Mouse (Mus musculus) embryonic facial prominence, embryonic 13.5 days (tissue): ENCODE data around the gene Rab40b. TPM values are rescaled to one million over a fixed set of nuclear protein-coding genes. Genes with fewer than 3 reads are reported as not detected.
"Not testable (repeated sequence)": the region's sequence is repeated elsewhere in the genome, so short reads cannot be mapped to it uniquely, and the experiment has no call there.

Source experiments
- ATAC-seq: fragments of 200-750 bp; cut with Nextera tagmentation; 2 replicates; pipeline ENCODE4 v1.8.0; 2017; ENCODE audit warnings: low read depth; ENCODE audit not compliant: insufficient number of reproducible peaks, insufficient read depth, low FRiP score, low TSS enrichment
- H3K27ac ChIP-seq: fragments of 300-500 bp; sonication (generic); 2 replicates; pipeline ENCODE4 v1.5.1; 2015; ENCODE audit warnings: moderate library complexity, mild to moderate bottlenecking, inconsistent platforms
- H3K27me3 ChIP-seq: fragments of 300-500 bp; sonication (generic); 2 replicates; pipeline ENCODE4 v1.6.1; 2015; ENCODE audit warnings: mild to moderate bottlenecking, inconsistent platforms
- H3K36me3 ChIP-seq: fragments of 300-500 bp; sonication (generic); 2 replicates; pipeline ENCODE4 v1.6.1; 2015; ENCODE audit warnings: mild to moderate bottlenecking, inconsistent platforms
- H3K4me1 ChIP-seq: fragments of 300-500 bp; sonication (generic); 2 replicates; pipeline ENCODE4 v1.6.1; 2015; ENCODE audit warnings: inconsistent platforms
- H3K4me2 ChIP-seq: fragments of 300-500 bp; sonication (generic); 2 replicates; pipeline ENCODE4 v1.6.1; 2015; ENCODE audit warnings: moderate library complexity, mild to moderate bottlenecking, inconsistent platforms
- H3K4me3 ChIP-seq: fragments of 300-500 bp; sonication (generic); 2 replicates; pipeline ENCODE4 v1.5.1; 2015; ENCODE audit warnings: mild to moderate bottlenecking, inconsistent platforms
- H3K9ac ChIP-seq: fragments of 300-500 bp; sonication (generic); 2 replicates; pipeline ENCODE4 v1.6.1; 2015; ENCODE audit warnings: mild to moderate bottlenecking, inconsistent platforms
- H3K9me3 ChIP-seq: fragments of 300-500 bp; sonication (generic); 2 replicates; pipeline ENCODE4 v1.6.1; 2016; ENCODE audit warnings: inconsistent platforms
- WGBS: fragments of 180-500 bp; shearing (Covaris S2); methylation state at CpG from one replicate; pipeline ENCODE4 v1.1.7; 2015; ENCODE audit warnings: mixed read lengths; 5-methylcytosine and 5-hydroxymethylcytosine counted together
- polyA plus RNA-seq: library from polyadenylated mRNA; unstranded; fragments of >200 nt; fragmentation: Nextera tagmentation; extraction: Ambion mirVana; gene quantifications from 2 replicates; pipeline ENCODE4 v1.2.1, GENCODE M21; 2015

The Rab40b gene
- polyA plus RNA-seq, 1 experiment from 2014 or later, result 10.7 TPM

GRCm38 (mm10) chr11:121367170-121367707, 20.8 kb downstream of the Rab40b start:
- peak overlapping the region; percentile 37 for H3K4me2 ChIP-seq
- H3K9ac ChIP-seq, result peak overlapping the region; percentile 27; the same call in 1 of the 2 replicates
- no peak overlapping the region for H3K4me3 ChIP-seq
- H3K4me1 ChIP-seq, result peaks cover 14% of the 10 kb centered on the region
- no peaks in the 10 kb centered on the region for H3K9me3 ChIP-seq
- 32% methylated on average over 5 of the region's 5 CpGs for WGBS
- H3K27me3 ChIP-seq, result no peaks in the 10 kb centered on the region
- no peaks in the 10 kb centered on the region for H3K36me3 ChIP-seq
- peak overlapping the region; percentile 87 for H3K27ac ChIP-seq
- 0 out of 2 replicates have a peak, but pooled peaks have one; percentile 26 for ATAC-seq

GRCm38 (mm10) chr11:121362212-121362611, 25.8 kb downstream of the Rab40b start:
- ATAC-seq, result no peak
- Histone ChIP-seq H3K4me1 (peaks cover 11% of the 10 kb centered on the region), H3K9ac (no peak overlapping the region), H3K4me2 (no peak overlapping the region), H3K4me3 (no peak overlapping the region), H3K27ac (no peak overlapping the region), H3K27me3 (no peaks in the 10 kb centered on the region), H3K9me3 (no peaks in the 10 kb centered on the region), H3K36me3 (no peaks in the 10 kb centered on the region)
- 32% methylated on average over 5 of the region's 5 CpGs for WGBS

DNA sequence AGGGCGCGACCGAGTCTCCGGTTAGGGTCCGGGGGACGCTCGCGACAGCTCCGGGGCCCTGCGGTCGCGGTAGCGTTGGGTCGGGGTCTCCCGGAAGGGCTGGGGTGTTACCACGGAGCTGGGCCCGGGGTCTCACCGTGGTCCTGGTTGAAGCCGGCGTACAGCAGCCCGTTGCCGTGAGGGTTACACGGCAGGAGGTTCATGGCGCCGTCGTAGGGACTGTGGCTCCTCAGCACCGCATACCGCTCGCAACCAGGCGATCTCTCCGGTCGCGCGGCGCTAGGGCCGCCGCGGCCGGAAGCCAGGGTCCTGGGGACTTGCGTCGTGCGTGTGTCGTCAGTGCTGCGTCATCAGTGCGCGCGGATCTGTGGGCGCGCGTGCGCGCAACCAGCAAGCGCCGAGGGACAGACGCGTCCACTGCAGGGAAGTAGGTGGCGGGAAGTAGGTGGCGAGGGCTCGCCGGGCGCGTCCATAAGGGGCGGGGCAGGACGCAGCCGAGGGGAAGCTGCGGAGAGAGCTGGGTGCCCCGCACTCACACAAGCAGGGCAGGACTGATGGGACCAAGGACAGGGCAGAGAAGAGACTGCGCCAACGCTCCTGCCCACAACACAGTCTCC, 33.9 kb downstream of the Rab40b start, which contains the start of gene Wdr45b:
Gene Wdr45b, minus strand, starts transcription at position 355 of the 617 bp plus-strand sequence.
- Histone ChIP-seq H3K4me1 (peaks cover 20% of the 10 kb centered on the region), H3K9ac (peak within 1 kb of the TSS; percentile 96), H3K27me3 (no peaks in the 10 kb centered on the region), H3K4me2 (peak within 1 kb of the TSS; percentile 92), H3K4me3 (peak within 1 kb of the TSS; percentile 96), H3K27ac (peak within 1 kb of the TSS; percentile 91), H3K9me3 (no peaks in the 10 kb centered on the region), H3K36me3 (peaks cover 14% of the 10 kb centered on the region)
- under 1% methylated on average over 61 of the region's 69 CpGs for WGBS
- ATAC-seq, result peak; percentile 91

GRCm38 (mm10) chr11:121353326-121354090, 34.5 kb downstream of the Rab40b start:
- ATAC-seq, result no peak
- Histone ChIP-seq H3K27ac (peak overlapping the region; percentile 91), H3K9me3 (no peaks in the 10 kb centered on the region), H3K36me3 (peaks cover 21% of the 10 kb centered on the region), H3K4me1 (peaks cover 20% of the 10 kb centered on the region), H3K9ac (peak overlapping the region; percentile 96), H3K4me3 (peak overlapping the region; percentile 96), H3K4me2 (peak overlapping the region; percentile 92), H3K27me3 (no peaks in the 10 kb centered on the region)
- 4% methylated on average over 32 of the region's 41 CpGs for WGBS

DNA sequence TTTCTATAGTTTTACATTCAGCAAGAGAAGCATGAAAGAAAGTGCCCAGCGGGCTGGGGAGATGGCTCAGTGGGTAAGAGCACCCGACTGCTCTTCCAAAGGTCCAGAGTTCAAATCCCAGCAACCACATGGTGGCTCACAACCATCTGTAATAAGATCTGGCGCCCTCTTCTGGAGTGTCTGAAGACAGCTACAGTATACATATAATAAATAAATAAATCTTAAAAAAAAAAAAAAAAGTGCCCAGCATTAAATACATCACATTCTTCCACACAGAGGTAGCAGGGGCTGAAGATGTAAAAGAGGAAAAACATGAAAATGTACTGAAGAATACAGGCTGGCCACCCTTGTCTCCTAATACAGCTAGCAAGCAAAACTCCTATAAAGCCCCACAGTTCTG, 39.3 kb downstream of the Rab40b start:
- Histone ChIP-seq H3K36me3 (peaks cover 52% of the 10 kb centered on the region), H3K4me1 (peaks cover 13% of the 10 kb centered on the region)
- H3K27me3 ChIP-seq, H3K9ac ChIP-seq, H3K27ac ChIP-seq, H3K4me3 ChIP-seq, ATAC-seq, H3K9me3 ChIP-seq, H3K4me2 ChIP-seq: not testable (repeated sequence)
- WGBS, result 76% methylated on average over 3 of the region's 3 CpGs

DNA sequence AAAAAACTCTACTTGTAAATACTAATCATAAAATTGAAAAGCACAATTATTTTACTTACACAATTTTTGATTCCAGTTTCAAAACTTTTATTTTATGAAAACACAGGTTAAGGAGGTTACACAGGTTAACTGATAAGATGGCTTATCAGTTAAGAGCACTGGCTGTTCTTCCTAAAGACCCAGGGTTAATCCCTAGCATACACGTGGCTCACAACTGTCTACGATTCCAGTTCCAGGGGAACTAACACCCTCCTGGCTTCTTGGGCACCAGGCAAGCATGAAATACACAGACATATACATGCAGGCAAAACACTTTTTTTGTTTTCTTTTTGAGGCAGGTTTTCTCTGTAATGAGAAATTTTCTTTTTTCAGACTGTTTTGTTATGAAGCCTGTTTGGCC, 39.9 kb downstream of the Rab40b start:
- H3K27ac ChIP-seq, result no peak overlapping the region
- 97% methylated on average over 2 of the region's 2 CpGs for WGBS
- H3K4me3 ChIP-seq, result no peak overlapping the region
- no peaks in the 10 kb centered on the region for H3K9me3 ChIP-seq
- H3K4me1 ChIP-seq, result peaks cover 10% of the 10 kb centered on the region
- H3K4me2 ChIP-seq, result no peak overlapping the region
- no peak overlapping the region for H3K9ac ChIP-seq
- peaks cover 52% of the 10 kb centered on the region for H3K36me3 ChIP-seq
- ATAC-seq, result no peak
- H3K27me3 ChIP-seq, result no peaks in the 10 kb centered on the region

GRCm38 (mm10) chr11:121347036-121347435, 41.0 kb downstream of the Rab40b start:
- WGBS, result 94% methylated on average over 2 of the region's 2 CpGs
- no peak for ATAC-seq
- Histone ChIP-seq H3K4me1 (no peaks in the 10 kb centered on the region), H3K27me3 (no peaks in the 10 kb centered on the region), H3K36me3 (peaks cover 49% of the 10 kb centered on the region), H3K4me2 (no peak overlapping the region), H3K9ac (no peak overlapping the region), H3K27ac (no peak overlapping the region), H3K4me3 (no peak overlapping the region), H3K9me3 (no peaks in the 10 kb centered on the region)

DNA sequence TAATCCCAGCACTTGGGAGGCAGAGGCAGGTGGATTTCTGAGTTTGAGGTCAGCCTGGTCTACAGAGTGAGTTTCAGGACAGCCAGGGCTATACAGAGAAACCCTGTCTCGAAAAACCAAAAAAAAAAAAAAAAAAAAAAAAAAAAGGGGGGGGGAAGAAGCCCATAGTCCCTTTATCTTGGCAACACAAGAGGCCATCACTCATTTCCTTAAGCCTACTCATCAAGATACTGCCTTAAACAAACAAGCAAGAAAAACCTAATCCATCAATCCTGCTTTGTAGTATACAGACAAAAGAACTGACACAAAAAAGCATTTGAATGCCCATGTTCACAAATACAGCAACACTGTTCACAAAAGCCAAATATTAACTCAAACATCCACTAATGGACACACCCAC, 45.6 kb downstream of the Rab40b start:
- not testable (repeated sequence) for H3K4me2 ChIP-seq, H3K27ac ChIP-seq, H3K4me3 ChIP-seq, H3K27me3 ChIP-seq, H3K9ac ChIP-seq, ATAC-seq, H3K4me1 ChIP-seq, H3K9me3 ChIP-seq
- WGBS, result 70% methylated on average over 1 of the region's 1 CpGs
- peaks cover 38% of the 10 kb centered on the region for H3K36me3 ChIP-seq

DNA sequence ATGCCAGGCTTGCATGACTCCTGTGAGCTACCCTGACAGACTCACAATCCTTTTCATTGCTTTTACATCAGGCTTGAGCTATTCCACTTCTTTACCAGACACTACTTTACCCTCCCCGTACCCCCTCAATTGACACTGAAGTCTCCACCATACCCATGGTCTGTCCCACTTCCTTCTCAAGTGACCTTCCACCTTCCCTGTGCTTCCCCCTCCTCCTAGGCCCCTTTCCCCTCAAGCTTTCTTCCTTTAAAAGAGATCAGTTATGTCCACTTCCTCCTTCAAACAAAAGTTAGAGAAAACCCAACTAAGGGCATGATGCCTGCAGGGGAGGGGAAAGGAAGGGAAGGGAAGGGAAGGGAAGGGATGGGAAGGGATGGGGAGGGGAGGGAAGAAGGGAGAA, 47.8 kb downstream of the Rab40b start:
- H3K27ac ChIP-seq, result no peak overlapping the region
- no peaks in the 10 kb centered on the region for H3K9me3 ChIP-seq
- 88% methylated on average over 1 of the region's 1 CpGs for WGBS
- peaks cover 41% of the 10 kb centered on the region for H3K36me3 ChIP-seq
- no peak for ATAC-seq
- H3K4me2 ChIP-seq, result no peak overlapping the region
- no peaks in the 10 kb centered on the region for H3K27me3 ChIP-seq
- H3K4me1 ChIP-seq, result no peaks in the 10 kb centered on the region
- H3K9ac ChIP-seq, result no peak overlapping the region
- no peak overlapping the region for H3K4me3 ChIP-seq

DNA sequence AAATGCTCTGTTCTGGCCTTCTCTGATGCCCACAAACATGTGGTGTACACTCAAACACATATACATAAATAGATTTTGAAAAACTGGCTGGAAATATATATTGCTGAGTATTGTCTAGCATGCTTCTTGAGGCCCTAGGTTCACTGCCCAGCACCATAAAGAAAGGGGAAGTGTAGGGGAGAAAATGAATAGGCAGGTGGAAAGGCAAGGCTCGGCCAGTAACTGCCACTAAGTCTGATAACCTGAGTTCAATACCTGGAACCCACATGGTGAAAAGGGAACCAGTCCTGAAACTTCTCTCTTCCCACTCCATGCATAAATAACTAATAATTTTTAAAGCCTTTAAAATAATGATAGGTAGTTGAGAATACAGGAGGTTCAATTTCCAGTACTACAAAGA, 48.4 kb downstream of the Rab40b start:
- WGBS, result 92% methylated on average over 1 of the region's 1 CpGs
- Histone ChIP-seq H3K4me2 (no peak overlapping the region), H3K36me3 (peaks cover 43% of the 10 kb centered on the region), H3K9me3 (no peaks in the 10 kb centered on the region), H3K4me3 (no peak overlapping the region), H3K27ac (no peak overlapping the region), H3K4me1 (no peaks in the 10 kb centered on the region), H3K9ac (no peak overlapping the region), H3K27me3 (no peaks in the 10 kb centered on the region)
- no peak for ATAC-seq

DNA sequence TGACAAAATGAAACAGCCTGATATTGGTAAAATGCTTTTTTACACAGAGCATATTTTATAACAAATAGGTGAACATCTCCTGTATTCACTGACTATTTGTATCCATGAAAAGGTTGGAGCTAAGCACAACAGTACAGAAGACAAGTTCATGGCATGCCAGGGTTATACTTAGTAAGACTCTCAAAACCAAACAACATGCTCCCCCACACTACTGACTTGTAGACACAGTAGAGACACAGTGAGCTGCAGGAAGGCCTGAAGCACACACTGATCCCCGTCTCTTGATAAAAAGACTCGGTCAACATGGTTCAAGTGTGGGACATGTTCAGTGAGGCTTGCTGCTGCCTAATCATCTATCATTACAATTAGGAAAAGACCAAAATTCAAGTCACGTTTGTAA, 56.4 kb downstream of the Rab40b start:
- ATAC-seq, result no peak
- Histone ChIP-seq H3K4me3 (no peak overlapping the region), H3K36me3 (peaks cover 89% of the 10 kb centered on the region), H3K9ac (no peak overlapping the region), H3K27ac (no peak overlapping the region), H3K9me3 (no peaks in the 10 kb centered on the region), H3K27me3 (no peaks in the 10 kb centered on the region), H3K4me1 (no peaks in the 10 kb centered on the region), H3K4me2 (no peak overlapping the region)
- 90% methylated on average over 3 of the region's 3 CpGs for WGBS

DNA sequence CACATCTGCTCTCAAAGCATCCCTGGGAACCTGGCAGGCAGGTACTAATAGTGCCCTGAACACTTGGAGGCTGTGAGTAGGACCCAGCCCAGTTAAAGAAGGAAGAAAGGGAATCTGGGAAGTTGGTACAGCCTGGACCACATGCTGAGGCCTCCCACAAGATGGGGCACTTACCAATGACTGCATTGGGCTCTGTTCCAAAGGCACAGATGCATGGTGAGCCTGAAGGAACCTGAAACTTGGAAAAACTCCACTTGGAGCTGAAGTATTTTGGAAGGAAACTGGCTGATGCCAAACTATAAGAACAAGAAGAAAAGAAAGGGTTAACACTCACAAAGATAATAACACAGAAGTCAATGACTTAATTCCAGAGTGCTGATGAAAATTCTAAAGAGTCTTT, 59.4 kb downstream of the Rab40b start:
- H3K4me2 ChIP-seq, result no peak overlapping the region
- H3K27ac ChIP-seq, result no peak overlapping the region
- no peaks in the 10 kb centered on the region for H3K4me1 ChIP-seq
- H3K36me3 ChIP-seq, result peaks cover 70% of the 10 kb centered on the region
- no peaks in the 10 kb centered on the region for H3K9me3 ChIP-seq
- H3K9ac ChIP-seq, result no peak overlapping the region
- H3K27me3 ChIP-seq, result no peaks in the 10 kb centered on the region
- no peak for ATAC-seq
- H3K4me3 ChIP-seq, result no peak overlapping the region
